8 mouse cellular contexts compared by ENCODE assay signal in genomic region chr13:76802051-76802728, GRCm38 (mm10).
DNase-seq lines count a peak whose midpoint lies in the region; ATAC-seq and TF ChIP-seq lines count a peak whose summit lies in the region.

No protein-coding gene starts in this region.

- no peak overlapping the region for H3K27ac ChIP-seq in intestine, postnatal 0 days (ENCODE audit: low read depth, low read length)
- H3K27ac ChIP-seq in intestine, embryonic 16.5 days (ENCODE audit: low read length), result no peak overlapping the region
- peak overlapping the region; percentile 47; the same call in 1 of the 2 replicates for H3K27ac ChIP-seq in forebrain, embryonic 16.5 days (ENCODE audit: low read length)
- H3K27ac ChIP-seq in midbrain, embryonic 13.5 days, result peak overlapping the region; percentile 70

- no peaks in the 10 kb centered on the region for H3K36me3 ChIP-seq in intestine, postnatal 0 days (ENCODE audit: control insufficient read depth, insufficient read depth)
- no peaks in the 10 kb centered on the region for H3K36me3 ChIP-seq in intestine, embryonic 16.5 days (ENCODE audit: control insufficient read depth, insufficient read depth, low read length)
- no peaks in the 10 kb centered on the region for H3K36me3 ChIP-seq in forebrain, embryonic 16.5 days (ENCODE audit: control insufficient read depth, insufficient read depth)
- H3K36me3 ChIP-seq in midbrain, embryonic 13.5 days, result no peaks in the 10 kb centered on the region

- no peaks in the 10 kb centered on the region for H3K9me3 ChIP-seq in intestine, postnatal 0 days (ENCODE audit: control insufficient read depth)
- H3K9me3 ChIP-seq in intestine, embryonic 16.5 days (ENCODE audit: control insufficient read depth, low read length), result no peaks in the 10 kb centered on the region
- H3K9me3 ChIP-seq in forebrain, embryonic 16.5 days (ENCODE audit: control insufficient read depth, low read length), result no peaks in the 10 kb centered on the region
- no peaks in the 10 kb centered on the region for H3K9me3 ChIP-seq in midbrain, embryonic 13.5 days

- H3K27me3 ChIP-seq in intestine, postnatal 0 days (replicated peaks; ENCODE audit: control insufficient read depth, insufficient read depth, low read length), result no peaks in the 10 kb centered on the region
- H3K27me3 ChIP-seq in intestine, embryonic 16.5 days (replicated peaks; ENCODE audit: control insufficient read depth, insufficient read depth, low read length), result no peaks in the 10 kb centered on the region
- no peaks in the 10 kb centered on the region for H3K27me3 ChIP-seq in forebrain, embryonic 16.5 days (replicated peaks; ENCODE audit: control insufficient read depth, insufficient read depth, low read length)
- peaks cover 30% of the 10 kb centered on the region for H3K27me3 ChIP-seq in midbrain, embryonic 13.5 days

- WGBS in intestine, postnatal 0 days, result 30% methylated on average over 3 of the region's 3 CpGs
- 34% methylated on average over 3 of the region's 3 CpGs for WGBS in intestine, embryonic 16.5 days
- whole genome bisulfite sequencing in forebrain, embryonic 16.5 days, result 25% methylated on average over 3 of the region's 3 CpGs
- 16% methylated on average over 3 of the region's 3 CpGs for WGBS in midbrain, embryonic 13.5 days

- ATAC-seq in intestine, postnatal 0 days, result no peak
- no peak for ATAC-seq in intestine, embryonic 16.5 days
- ATAC-seq in forebrain, embryonic 16.5 days, result peak; percentile 92
- peak; percentile 93 for ATAC-seq in midbrain, embryonic 13.5 days
- ATAC-seq in monocyte, adult 5-6 weeks (replicated peaks; ENCODE audit: insufficient number of reproducible peaks, low FRiP score, low TSS enrichment, poor library complexity, severe bottlenecking), result no peak

- H3K4me1 ChIP-seq in intestine, postnatal 0 days (replicated peaks; ENCODE audit: control insufficient read depth, insufficient read depth, low read length), result no peaks in the 10 kb centered on the region
- no peaks in the 10 kb centered on the region for H3K4me1 ChIP-seq in intestine, embryonic 16.5 days (ENCODE audit: control insufficient read depth, insufficient read depth, low read length)
- no peaks in the 10 kb centered on the region for H3K4me1 ChIP-seq in forebrain, embryonic 16.5 days (replicated peaks; ENCODE audit: control insufficient read depth, insufficient read depth, low read length)
- peaks cover 11% of the 10 kb centered on the region; the same call in 1 of the 2 replicates for H3K4me1 ChIP-seq in midbrain, embryonic 13.5 days (replicated peaks)

- H3K9ac ChIP-seq in intestine, postnatal 0 days (ENCODE audit: low read depth, low read length), result no peak overlapping the region
- no peak overlapping the region for H3K9ac ChIP-seq in intestine, embryonic 16.5 days (ENCODE audit: low read depth, low read length)
- no peak overlapping the region for H3K9ac ChIP-seq in forebrain, embryonic 16.5 days (replicated peaks; ENCODE audit: low read depth, low read length)
- H3K9ac ChIP-seq in midbrain, embryonic 13.5 days (replicated peaks), result no peak overlapping the region

- H3K4me3 ChIP-seq in intestine, postnatal 0 days (ENCODE audit: low read depth, low read length), result no peak overlapping the region
- H3K4me3 ChIP-seq in intestine, embryonic 16.5 days (ENCODE audit: low read length), result no peak overlapping the region
- H3K4me3 ChIP-seq in forebrain, embryonic 16.5 days (replicated peaks; ENCODE audit: low read length), result no peak overlapping the region
- no peak overlapping the region for H3K4me3 ChIP-seq in midbrain, embryonic 13.5 days (replicated peaks)

- TF ChIP-seq CTCF in intestine, postnatal 0 days (IDR thresholded peaks at IDR 0.05; ENCODE audit: low read depth), result peak; percentile 58

- H3K4me2 ChIP-seq in intestine, postnatal 0 days (replicated peaks; ENCODE audit: low read depth), result no peak overlapping the region
- H3K4me2 ChIP-seq in intestine, embryonic 16.5 days (ENCODE audit: low read depth, low read length), result no peak overlapping the region
- H3K4me2 ChIP-seq in forebrain, embryonic 16.5 days (ENCODE audit: low read length), result no peak overlapping the region
- no peak overlapping the region for H3K4me2 ChIP-seq in midbrain, embryonic 13.5 days (replicated peaks)

- peak; percentile 23 for DNase-seq in MN1 (ENCODE audit: low spot score)
- no peak for DNase-seq in lung, postnatal 36 days
- DNase-seq in spleen, postnatal 36 days (ENCODE audit: low spot score in 2 of 2), result no peak

Comparison
In these comparisons a context has a peak if more than half of its experiments do, and no peak if none do; other contexts are left out.
1. ATAC-seq: peak in forebrain, embryonic 16.5 days (single experiment) and midbrain, embryonic 13.5 days (single experiment); none in intestine, postnatal 0 days (single experiment), intestine, embryonic 16.5 days (single experiment) and monocyte, adult 5-6 weeks (single experiment).
2. H3K27ac ChIP-seq: peak in forebrain, embryonic 16.5 days (single experiment) and midbrain, embryonic 13.5 days (single experiment); none in intestine, postnatal 0 days (single experiment) and intestine, embryonic 16.5 days (single experiment).